Mouse (Mus musculus) CD8-positive naive resting alpha-beta T cell, adult 2 months (primary cell): ENCODE data around the gene Cat.

Source experiments
- DNase-seq, 2 experiments: peaks; one replicate each; pipeline ENCODE4 v3.0.0; 2022; ENCODE audit warnings: low read depth in 2 of 2, low spot score in 2 of 2

Gene Cat

DNA sequence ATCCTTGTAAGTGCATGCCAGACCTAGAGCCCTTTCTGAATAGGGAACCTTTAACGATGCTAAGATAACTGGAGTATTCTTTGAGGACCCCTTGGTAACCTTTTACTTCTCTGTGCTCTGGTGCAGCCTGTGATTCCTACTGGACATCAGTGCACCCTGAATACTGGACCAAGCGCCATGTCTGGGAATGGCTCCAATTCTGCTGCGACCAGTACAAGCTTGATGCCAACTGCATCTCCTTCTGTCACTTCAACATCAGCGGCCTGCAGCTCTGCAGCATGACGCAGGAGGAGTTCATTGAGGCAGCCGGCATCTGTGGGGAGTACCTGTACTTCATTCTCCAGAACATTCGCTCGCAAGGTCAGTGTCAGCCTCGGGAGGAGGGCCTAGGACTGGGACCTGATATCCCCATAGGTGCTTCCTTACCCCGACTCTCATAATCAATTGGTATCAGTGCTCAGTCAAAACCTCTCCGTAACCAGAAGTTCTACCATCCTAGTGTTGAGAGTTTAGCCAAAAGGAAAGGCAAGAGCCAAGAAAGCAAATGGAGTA, 45.8 kb downstream of the Cat start:
- no peak for DNase-seq

DNA sequence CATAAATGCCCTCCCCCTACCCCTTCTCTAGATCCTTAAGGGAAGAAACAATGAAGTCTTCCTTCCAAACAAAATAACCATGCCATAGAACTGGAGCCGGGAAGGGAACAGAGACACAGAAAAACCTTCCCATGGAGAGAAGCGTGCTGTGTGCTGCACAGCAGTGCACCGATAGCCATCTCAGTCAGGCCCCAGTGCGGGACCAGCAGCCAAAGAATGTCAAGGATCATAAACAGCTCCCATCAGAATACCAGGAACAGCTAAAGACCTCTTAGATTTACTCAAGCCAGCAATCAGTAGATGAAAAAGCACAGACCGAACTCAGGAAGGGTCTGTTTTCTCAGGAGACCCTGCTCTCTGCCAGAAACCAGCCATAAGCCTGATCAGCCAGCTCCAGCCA, 48.4 kb downstream of the Cat start:
- no peak for DNase-seq

DNA sequence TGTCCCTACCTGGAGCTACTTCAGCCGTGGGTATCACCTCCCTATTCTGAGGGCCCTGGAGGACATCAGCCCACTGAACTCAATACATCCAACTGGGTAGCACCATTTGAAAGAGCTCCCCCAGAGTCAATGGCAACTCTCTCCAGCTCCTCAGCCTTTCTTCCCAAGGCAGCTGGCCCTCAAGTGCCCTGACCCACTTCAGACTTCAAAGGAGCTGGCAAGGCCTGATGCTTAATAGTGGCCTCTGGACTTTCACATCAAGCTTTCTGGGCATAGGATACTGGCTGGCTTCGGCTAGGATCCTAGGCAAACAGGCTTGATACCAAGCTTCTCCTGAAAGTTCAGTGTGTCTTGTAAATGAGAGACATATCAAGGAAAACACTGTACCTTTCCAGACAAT, 49.9 kb downstream of the Cat start:
- no peak for DNase-seq

DNA sequence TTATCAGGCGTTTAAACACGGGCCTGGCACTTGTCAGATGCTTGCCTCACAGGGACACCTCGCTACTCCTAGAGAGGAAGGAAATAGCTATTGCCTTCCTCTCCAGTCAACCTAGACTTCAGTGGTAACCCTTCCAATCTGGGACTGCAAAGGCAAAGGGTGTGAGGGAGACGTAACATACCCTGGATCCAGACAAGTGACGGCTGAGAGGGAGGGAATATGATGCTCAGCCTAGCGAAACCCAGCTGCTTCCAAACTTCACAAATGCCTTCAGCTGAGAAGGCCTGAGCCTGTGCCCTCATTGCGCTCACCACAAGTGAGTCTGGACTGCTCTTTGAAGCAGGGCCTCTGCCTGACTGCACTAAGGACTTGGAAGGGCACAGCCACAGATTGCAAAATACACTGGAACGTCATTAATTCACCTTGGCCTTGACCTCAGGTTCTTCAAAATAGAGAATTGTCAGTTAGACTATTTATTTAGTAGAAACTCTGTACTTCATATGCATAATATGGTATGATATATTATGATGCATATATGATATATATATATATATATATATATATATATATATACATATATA, 52.2 kb downstream of the Cat start:
- no peak for DNase-seq

DNA sequence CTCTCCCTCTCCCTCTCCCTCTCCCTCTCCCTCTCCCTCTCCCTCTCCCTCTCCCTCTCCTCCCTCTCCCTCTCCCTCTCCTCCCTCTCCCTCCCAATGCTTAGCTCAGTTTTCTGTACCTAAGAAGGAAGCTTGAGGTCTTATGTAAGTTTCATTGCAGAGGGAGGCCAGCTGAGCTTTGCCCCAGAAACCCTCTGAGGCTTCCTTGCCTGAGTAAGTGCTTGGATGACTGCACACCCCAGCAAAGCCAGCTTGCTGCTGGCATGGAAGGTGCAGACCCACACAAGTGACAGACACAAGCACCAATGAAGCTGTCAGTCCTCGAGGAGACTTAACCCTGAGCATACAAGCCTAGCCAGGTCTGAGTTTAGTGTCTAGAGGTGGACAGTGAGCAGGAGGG, 54.2 kb downstream of the Cat start:
- no peak for DNase-seq

DNA sequence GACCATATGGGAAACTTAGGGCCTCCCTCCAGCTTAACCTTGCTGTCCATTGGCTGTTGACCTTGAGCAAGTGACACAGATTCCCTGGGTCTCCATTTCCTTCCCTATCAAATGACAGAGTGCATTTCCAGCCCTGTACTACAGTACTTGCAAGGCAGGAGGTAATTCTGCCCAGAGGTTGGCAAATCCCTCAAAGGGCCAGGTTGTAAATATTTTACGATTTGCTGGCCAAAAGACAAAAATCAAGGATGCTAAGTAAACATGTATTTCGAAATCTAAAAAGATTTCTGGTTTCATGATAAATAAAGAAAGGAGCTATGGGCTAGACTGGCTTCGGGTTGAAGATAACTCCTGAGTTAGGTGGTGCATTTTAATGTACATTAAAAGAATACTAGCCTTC, 56.6 kb downstream of the Cat start:
- DNase-seq = no peak

DNA sequence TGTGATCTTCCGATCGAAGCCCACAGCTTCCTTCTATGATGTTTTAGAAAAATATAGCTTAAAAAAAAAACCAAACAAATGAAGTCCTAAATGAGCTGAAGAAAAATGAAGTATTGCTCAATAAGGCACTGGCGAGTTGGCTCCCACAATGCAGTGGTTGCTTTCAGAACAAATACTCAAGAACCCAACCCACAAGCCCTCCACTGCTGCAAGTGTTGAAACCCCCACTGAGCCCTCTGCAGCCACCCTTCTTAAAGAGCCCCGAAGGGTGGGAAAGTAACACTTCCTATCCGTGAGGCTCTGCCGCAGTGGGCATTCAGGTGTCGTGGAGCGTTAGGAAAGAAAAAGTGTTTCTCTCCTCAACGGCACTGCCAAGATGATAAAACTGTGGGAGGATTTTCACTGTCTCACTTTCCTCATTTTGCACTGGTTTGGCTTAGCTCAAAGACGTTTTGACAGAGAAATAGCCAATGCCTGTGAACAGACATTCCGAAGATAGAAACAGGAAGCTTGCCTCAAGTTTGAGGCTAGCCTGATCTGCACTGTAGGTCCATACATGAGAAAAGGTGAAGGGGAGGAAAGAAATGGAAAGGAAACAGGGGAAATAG, 59.4 kb downstream of the Cat start:
- DNase-seq = no peak

DNA sequence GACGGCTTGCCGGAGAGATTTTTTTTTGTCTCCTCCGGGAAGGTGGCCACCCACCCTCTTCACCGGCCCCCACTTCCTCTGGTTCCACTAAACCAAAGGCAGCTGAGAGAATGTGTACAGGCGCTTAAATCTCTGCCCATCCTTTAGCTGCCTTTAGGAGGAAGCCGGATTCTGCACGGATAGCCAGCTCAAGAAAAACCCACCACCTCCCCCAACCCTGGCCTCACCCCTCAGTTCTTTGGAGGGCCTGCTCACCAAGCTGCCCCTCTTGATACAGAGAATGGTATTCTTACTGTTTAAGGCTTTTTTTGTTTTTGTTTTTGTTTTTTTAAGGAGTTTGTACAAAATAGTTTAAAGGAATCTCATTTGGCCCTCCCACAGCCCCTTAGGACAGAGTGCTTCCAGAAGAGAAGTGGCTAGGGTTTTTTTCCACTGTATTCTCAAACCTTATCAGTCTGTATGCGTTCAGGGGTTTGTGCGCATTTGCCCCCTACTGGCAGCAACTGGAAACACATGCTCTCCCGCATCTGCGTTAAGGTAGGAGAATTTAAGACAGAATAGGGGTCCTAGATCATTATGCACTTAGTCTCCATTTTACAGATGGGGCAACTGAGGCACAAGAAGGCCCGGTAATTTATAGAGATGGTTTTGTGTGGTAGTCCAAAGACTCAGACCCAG, 60.5 kb downstream of the Cat start:
- DNase-seq = peak; percentile 11 to 44

DNA sequence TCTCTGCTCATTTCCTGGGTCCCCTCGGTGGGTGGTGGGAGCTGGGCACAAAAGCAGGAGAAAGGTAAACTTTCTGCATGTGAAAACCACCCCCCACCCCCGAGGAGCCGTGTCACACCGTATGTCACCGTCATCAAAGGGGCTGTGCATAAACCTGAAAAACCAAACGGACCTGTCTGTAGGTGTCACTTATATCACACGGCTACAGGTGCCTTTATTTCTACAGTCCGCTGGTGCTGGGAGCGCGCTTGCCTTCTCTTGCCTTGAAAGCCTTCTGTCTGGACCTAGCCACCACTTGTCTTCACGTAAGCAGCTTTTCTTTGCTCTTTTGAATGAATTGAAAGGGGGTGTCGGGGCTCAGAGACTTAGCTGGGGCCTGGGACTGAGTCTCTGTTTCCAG, 61.1 kb downstream of the Cat start:
- no peak for DNase-seq

DNA sequence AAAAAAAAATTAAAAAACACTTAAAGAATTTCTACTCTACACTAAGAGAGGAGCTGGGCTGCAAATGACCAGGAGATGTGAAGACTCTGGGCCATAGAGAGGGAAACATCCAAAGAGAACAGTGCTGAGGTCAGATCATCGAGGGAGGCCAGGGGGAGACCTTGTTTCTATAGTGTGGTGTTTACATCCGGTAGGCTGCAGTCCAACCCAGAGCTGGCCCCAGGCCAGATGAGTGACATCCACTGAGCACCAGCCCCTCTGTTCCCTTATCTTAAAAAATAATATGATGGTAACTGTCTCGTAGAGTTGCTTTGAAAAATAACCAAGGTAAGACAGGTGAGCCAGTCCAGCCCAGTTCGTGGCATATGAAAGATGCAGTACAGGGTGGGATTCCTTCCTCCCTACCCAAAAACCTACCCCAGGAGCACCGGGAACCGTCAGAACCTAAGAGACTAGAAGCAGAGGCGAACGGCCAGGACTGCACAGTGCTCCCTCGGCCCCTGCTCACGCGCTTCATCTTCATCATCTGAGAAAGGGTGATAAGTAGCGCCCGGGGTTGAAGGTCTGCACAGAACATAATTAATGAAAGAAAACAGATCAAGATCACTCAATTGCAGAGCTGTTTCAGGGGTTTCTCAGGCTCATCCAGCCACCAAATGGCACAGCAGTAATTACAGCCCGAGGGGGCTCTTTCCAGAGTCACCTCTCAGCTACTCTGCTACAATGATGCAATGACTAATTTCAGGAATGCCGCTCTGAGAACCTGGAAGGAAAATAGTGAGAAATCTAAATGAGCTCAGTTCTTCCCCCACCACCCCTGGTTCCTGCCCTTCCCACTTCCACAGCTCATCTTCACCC, 64.1 kb downstream of the Cat start:
- DNase-seq = no peak

DNA sequence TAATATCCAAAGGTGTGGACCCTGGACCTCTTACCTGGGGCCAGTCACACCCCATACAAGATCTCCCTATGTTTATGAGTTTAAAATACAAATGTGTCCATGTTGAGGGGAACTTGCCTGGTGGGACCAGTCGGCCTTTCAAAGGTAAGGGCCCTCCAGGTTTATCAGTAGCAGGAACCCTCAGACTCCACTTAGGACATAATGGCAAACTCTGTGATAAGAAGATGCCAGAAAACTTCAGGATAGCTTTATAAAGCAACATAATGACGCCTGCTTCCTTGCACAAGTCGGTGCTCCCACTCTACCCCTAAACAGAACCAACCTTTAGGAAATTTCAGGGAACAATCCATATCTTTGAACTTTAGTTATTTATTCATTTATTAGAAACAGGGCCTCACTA, 69.2 kb downstream of the Cat start:
- DNase-seq = no peak

DNA sequence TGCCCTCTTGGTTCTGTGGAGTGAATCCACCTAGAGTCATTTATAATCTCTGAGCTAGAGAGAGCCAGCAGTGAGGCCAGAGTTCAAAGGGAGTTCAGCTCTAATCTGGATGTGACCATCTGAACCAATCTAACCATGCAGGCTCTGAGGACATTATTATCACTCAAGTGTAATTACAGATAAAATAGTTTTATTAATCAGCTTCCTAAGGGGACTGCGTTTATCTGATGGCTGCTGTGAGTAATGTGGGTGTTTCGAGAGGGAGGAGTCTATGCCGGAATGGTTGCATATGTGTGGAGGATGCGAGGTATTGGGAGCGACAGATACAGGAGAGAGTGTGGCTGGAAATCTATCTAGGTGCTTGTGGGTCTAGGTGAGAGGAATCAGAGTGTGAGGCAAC, 71.6 kb downstream of the Cat start:
- DNase-seq = no peak

DNA sequence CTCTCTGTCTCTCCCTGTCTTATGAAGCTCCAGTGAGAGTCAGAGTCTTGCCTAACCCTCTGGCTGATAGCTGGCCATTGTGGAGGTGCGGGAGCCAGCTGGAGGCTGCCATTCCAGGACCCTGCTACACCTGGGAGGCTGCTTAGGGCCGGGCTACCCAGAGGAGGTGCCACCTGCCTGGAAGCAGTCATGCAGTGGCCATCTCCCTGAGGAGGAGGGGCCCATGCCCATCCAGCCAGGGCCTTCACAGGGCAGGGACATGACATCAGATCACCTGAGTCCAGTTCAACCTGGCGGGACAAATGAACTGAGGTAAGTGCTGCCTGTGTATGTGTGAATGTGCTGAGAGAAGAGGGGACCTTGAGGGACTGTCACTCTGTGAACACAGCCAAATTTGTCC, 73.1 kb downstream of the Cat start:
- DNase-seq = no peak

DNA sequence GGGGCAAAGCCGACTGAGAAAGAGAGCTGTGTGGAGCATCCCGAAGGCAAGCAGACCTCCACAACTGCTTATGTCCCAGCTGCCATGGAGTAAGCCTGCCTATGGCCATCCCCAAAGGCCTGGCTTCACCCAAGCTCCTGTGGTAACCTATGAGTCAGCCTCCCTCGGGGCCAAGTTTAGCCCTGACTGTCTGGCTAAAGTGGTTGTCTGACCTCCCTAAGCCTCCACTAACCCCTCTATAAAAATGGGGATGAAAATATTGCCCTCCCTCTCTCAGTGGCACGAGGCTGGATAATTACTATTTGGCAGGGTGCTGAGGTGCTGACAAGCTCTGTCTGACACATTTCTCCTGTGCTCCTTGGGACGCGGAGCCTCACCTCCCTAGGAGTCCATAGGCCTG, 73.6 kb downstream of the Cat start, which contains the start of gene Elf5:
Gene Elf5 (plus strand): TSS at position 341 of the 400 bp plus-strand sequence.
- no peak for DNase-seq

DNA sequence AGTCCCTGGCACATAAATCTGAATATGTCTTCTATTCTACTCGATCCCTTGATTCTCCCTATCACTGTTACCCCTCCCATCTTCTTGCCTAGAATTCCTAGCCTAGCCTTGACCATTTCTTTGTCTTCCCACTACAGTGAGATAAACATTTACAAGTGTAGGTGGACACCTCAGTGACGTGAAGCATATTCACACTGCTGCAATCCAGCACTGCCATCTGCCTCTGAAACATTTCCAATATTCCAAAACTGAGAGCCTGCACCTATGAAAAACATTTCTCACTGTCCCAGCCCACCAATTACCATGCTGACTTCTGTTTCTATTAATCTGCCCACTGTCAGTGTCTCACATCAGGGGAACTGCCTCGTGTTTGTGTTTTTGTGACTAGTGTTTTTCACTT, 78.7 kb downstream of the Cat start:
- no peak for DNase-seq
